Comparison of ENCODE assay signal across 28 mouse cellular contexts in genomic region chr8:72132417-72132816, GRCm38 (mm10). TPM values are rescaled to one million over a fixed set of nuclear protein-coding genes. Genes with fewer than 3 reads are reported as not detected.
A peak's percentile ranks its signal among the peaks of the same experiment; 100 is the strongest.
DNase-seq lines count a peak whose midpoint lies in the region; ATAC-seq lines count a peak whose summit lies in the region.
"Had no signal": no experiment of that assay in that cellular context is flagged by ENCODE, and none has a peak within 500 bp of the region (broad histone marks: within the 10 kb centered on the region; RNA-seq: fewer than 3 reads in every experiment).

No protein-coding gene starts in this region.

- no peak overlapping the region for H3K4me3 ChIP-seq in heart, embryonic 12.5 days
- H3K4me3 ChIP-seq in kidney, embryonic 15.5 days (replicated peaks) = no peak overlapping the region
- H3K4me3 ChIP-seq: midbrain, embryonic 13.5 days had no signal

- no peak overlapping the region for H3K9ac ChIP-seq in heart, embryonic 12.5 days
- H3K9ac ChIP-seq in kidney, embryonic 15.5 days = no peak overlapping the region
- H3K9ac ChIP-seq: hindbrain, embryonic 14.5 days; liver, embryonic 14.5 days; midbrain, embryonic 13.5 days had no signal

- ATAC-seq in heart, embryonic 12.5 days (ENCODE audit: insufficient number of reproducible peaks, low FRiP score) = no peak
- ATAC-seq in kidney, embryonic 15.5 days (replicated peaks; ENCODE audit: low FRiP score) = no peak
- ATAC-seq: forebrain, embryonic 14.5 days; midbrain, embryonic 13.5 days; Patski had no signal

- H3K36me3 ChIP-seq in heart, embryonic 12.5 days = no peaks in the 10 kb centered on the region
- H3K36me3 ChIP-seq in kidney, embryonic 15.5 days = no peaks in the 10 kb centered on the region
- H3K36me3 ChIP-seq: G1E; midbrain, embryonic 13.5 days had no signal

- DNase-seq in heart, adult 11 months = peak; percentile 46
- no peak for DNase-seq in kidney, postnatal 14 days
- DNase-seq in lung, postnatal 36 days = peak; percentile 32
- DNase-seq in lung, postnatal 14 days = no peak
- peak; percentile 37 for DNase-seq in NIH3T3 (ENCODE audit: low read depth)
- DNase-seq: cerebellum, adult 8-10 months; cerebellum, postnatal 25 days; gastrocnemius, postnatal 25 days; heart, adult 18-20 months; layer of hippocampus, adult 9-11 months; liver; lung, adult 2 months; right cerebral cortex, postnatal 25 days had no signal

- H3K4me2 ChIP-seq in heart, embryonic 12.5 days = no peak overlapping the region
- H3K4me2 ChIP-seq in kidney, embryonic 15.5 days = no peak overlapping the region
- H3K4me2 ChIP-seq: hindbrain, embryonic 14.5 days; midbrain, embryonic 13.5 days had no signal

- H3K27me3 ChIP-seq in heart, embryonic 12.5 days (replicated peaks) = no peaks in the 10 kb centered on the region
- H3K27me3 ChIP-seq in kidney, embryonic 15.5 days = no peaks in the 10 kb centered on the region
- H3K27me3 ChIP-seq: midbrain, embryonic 13.5 days; Patski had no signal

- H3K9me3 ChIP-seq in heart, embryonic 12.5 days (replicated peaks) = no peaks in the 10 kb centered on the region
- no peaks in the 10 kb centered on the region for H3K9me3 ChIP-seq in kidney, embryonic 15.5 days (replicated peaks)
- H3K9me3 ChIP-seq: G1E; midbrain, embryonic 13.5 days had no signal

- H3K4me1 ChIP-seq in heart, embryonic 12.5 days (replicated peaks) = peaks cover 18% of the 10 kb centered on the region
- H3K4me1 ChIP-seq in kidney, embryonic 15.5 days = peaks cover 37% of the 10 kb centered on the region

- H3K27ac ChIP-seq in heart, embryonic 12.5 days (ENCODE audit: poor library complexity, severe bottlenecking) = no peak overlapping the region
- H3K27ac ChIP-seq in kidney, embryonic 15.5 days = peak overlapping the region; percentile 100; the same call in 1 of the 2 replicates
- H3K27ac ChIP-seq: hindbrain, embryonic 14.5 days; liver, embryonic 14.5 days; midbrain, embryonic 13.5 days had no signal

- WGBS in heart, embryonic 12.5 days = 75% methylated on average over 1 of the region's 1 CpGs
- 72% methylated on average over 1 of the region's 1 CpGs for WGBS in kidney, embryonic 15.5 days

RNA-seq across cellular contexts. Expression of gene Tpm4, which starts 2.4 kb away (rescaled TPM):
- 399 and 414 TPM in 2 replicates for polyA plus RNA-seq in heart, embryonic 12.5 days (2016; fragmentation: Nextera tagmentation; extraction: Ambion mirVana)
- polyA plus RNA-seq in kidney, embryonic 15.5 days (2015; fragmentation: Nextera tagmentation; extraction: Ambion mirVana) = 770 and 775 TPM in 2 replicates

RNA-seq across cellular contexts. Expression of gene Olfr374, which starts 25.6 kb away (rescaled TPM):
- 0.14 TPM in 1 of 2 replicates, not detected in the other for polyA plus RNA-seq in heart, embryonic 12.5 days (2016; fragmentation: Nextera tagmentation; extraction: Ambion mirVana)
- 0.06 TPM in 1 of 2 replicates, not detected in the other for polyA plus RNA-seq in kidney, embryonic 15.5 days (2015; fragmentation: Nextera tagmentation; extraction: Ambion mirVana)
- polyA plus RNA-seq: forebrain, embryonic 14.5 days; G1E; heart, embryonic 16.5 days; hindbrain, embryonic 14.5 days; limb, embryonic 11.5 days; liver, embryonic 14.5 days; lung, adult 2 months; midbrain, embryonic 13.5 days; testis, adult 2 months; thymus, postnatal 0 days had no signal

RNA-seq across cellular contexts. Expression of gene Rab8a, which starts 28.6 kb away (rescaled TPM):
- 72.5 and 77.5 TPM in 2 replicates for polyA plus RNA-seq in heart, embryonic 12.5 days (2016; fragmentation: Nextera tagmentation; extraction: Ambion mirVana)
- 126 and 128 TPM in 2 replicates for polyA plus RNA-seq in kidney, embryonic 15.5 days (2015; fragmentation: Nextera tagmentation; extraction: Ambion mirVana)

RNA-seq across cellular contexts. Expression of gene Olfr373, which starts 49.4 kb away (rescaled TPM):
- not detected in 2 replicates for polyA plus RNA-seq in heart, embryonic 12.5 days (2016; fragmentation: Nextera tagmentation; extraction: Ambion mirVana)
- polyA plus RNA-seq in kidney, embryonic 15.5 days (2015; fragmentation: Nextera tagmentation; extraction: Ambion mirVana) = 0.05 TPM in 2 replicates
- polyA plus RNA-seq: embryonic facial prominence, embryonic 11.5 days; forebrain, embryonic 14.5 days; frontal cortex, adult 2 months; G1E; heart, embryonic 16.5 days; hindbrain, embryonic 14.5 days; limb, embryonic 11.5 days; liver, embryonic 14.5 days; lung, adult 2 months; neural tube, embryonic 14.5 days; testis, adult 2 months had no signal

RNA-seq across cellular contexts. Expression of gene Hsh2d, which starts 57.0 kb away (rescaled TPM):
- polyA plus RNA-seq in heart, embryonic 12.5 days (2016; fragmentation: Nextera tagmentation; extraction: Ambion mirVana) = 0.09 TPM in 1 of 2 replicates, not detected in the other
- polyA plus RNA-seq in kidney, embryonic 15.5 days (2015; fragmentation: Nextera tagmentation; extraction: Ambion mirVana) = 0.08 TPM in 1 of 2 replicates, not detected in the other
- polyA plus RNA-seq: embryonic facial prominence, embryonic 11.5 days; forebrain, embryonic 14.5 days; hindbrain, embryonic 14.5 days; limb, embryonic 11.5 days; neural tube, embryonic 14.5 days had no signal

Comparison
In these comparisons a context has a peak if more than half of its experiments do, and no peak if none do; other contexts are left out.
1. DNase-seq: peak in heart, adult 11 months (single experiment), lung, postnatal 36 days (single experiment) and NIH3T3 (single experiment); none in kidney, postnatal 14 days (single experiment) and lung, postnatal 14 days (single experiment).